Mouse (Mus musculus): ENCODE measurements at regions not wholly inside any gene's neighbourhood (a gene's known extent, or its start where the extent isn't known, plus 50 kb on each side); places are given as distances from the start of the nearest gene placed in this dataset.

DNA sequence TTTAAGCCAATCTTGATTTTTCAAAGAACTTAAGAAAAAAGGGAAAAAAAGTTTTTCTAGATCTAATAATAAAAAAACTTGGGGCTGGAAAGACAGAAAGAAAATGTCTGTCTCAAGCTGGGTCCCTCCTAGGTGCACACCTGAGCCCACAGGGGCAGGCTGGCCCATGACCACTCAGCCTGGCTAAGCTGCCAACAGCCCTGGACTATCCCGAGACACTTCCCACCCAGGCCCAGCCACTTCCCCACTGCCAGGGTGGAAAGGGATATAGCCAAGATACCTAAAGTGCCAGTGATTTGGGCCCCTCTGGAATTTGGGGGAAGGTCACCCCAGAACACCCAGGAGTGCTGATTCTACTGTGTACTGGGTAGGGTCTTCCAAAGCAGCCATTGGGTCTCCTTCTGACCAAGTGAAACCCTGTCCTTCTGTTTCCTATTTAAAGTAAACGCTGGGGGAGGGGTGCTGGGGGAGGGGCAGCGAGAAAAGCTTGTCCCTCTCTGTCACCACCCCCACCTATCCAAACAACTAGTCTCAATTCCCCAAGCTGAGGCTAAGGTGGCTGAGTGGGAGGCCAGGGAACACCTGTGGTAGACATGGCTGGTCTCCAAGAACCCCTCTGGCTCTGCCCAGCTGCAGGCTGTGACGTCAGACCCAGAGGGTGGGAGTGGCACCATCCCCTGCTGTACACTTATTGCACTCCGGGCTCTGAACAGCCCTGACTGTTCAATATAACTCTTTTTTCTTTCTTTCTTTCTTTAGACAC lies 62.6 kb downstream of the Mcfd2 start:
- no peak overlapping the region for H3K9ac ChIP-seq (replicated peaks)
- no peaks in the 10 kb centered on the region for H3K36me3 ChIP-seq
- no peak overlapping the region for H3K4me2 ChIP-seq
- H3K9me3 ChIP-seq: no peaks in the 10 kb centered on the region
- no peak overlapping the region for H3K4me3 ChIP-seq (replicated peaks)
- 27% methylated on average over 5 of the region's 5 CpGs for WGBS
- peak; percentile 73; the same call in 1 of the 2 replicates for ATAC-seq (ENCODE audit: insufficient number of reproducible peaks, insufficient read depth, low FRiP score, low TSS enrichment, low read depth)
- peaks cover 46% of the 10 kb centered on the region for H3K4me1 ChIP-seq (replicated peaks)
- H3K27me3 ChIP-seq: no peaks in the 10 kb centered on the region
- peak overlapping the region; percentile 32 for H3K27ac ChIP-seq

DNA sequence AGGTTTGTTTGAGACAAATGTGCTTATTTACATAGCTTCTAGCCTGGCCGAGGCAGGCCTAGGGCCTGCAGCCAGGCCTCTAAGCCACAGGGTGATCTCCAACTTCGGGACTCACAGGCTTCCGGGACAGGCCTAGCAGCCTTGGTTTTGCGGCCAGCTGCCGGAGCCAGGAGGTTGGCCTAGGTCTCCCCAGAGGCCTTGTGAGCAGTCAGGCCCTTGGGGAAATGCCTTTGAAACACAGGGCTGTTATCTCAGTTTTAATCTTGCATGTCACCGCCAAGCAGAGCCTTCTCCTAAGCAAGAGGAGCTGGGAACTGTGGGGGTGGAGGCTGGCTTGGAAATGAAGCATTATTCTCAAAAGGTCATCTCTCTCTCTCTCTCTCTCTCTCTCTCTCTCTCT lies 63.2 kb downstream of the Mcfd2 start:
- no peak overlapping the region for H3K4me2 ChIP-seq
- peaks cover 49% of the 10 kb centered on the region for H3K4me1 ChIP-seq (replicated peaks)
- peak overlapping the region; percentile 68 for H3K27ac ChIP-seq
- no peaks in the 10 kb centered on the region for H3K9me3 ChIP-seq
- WGBS: 35% methylated on average over 6 of the region's 6 CpGs
- H3K4me3 ChIP-seq (replicated peaks): no peak overlapping the region
- no peaks in the 10 kb centered on the region for H3K27me3 ChIP-seq
- H3K36me3 ChIP-seq: no peaks in the 10 kb centered on the region
- no peak overlapping the region for H3K9ac ChIP-seq (replicated peaks)
- ATAC-seq (ENCODE audit: insufficient number of reproducible peaks, insufficient read depth, low FRiP score, low TSS enrichment, low read depth): no peak

GRCm38 (mm10) chr17:87200721-87201242 lies 65.0 kb downstream of the Mcfd2 start:
- Histone ChIP-seq H3K9ac (replicated peaks) (no peak overlapping the region), H3K4me3 (replicated peaks) (no peak overlapping the region), H3K36me3 (no peaks in the 10 kb centered on the region), H3K4me2 (no peak overlapping the region), H3K27me3 (no peaks in the 10 kb centered on the region), H3K9me3 (no peaks in the 10 kb centered on the region), H3K4me1 (replicated peaks) (peaks cover 49% of the 10 kb centered on the region), H3K27ac (peak overlapping the region; percentile 83)
- WGBS: 66% methylated on average over 3 of the region's 3 CpGs
- ATAC-seq (ENCODE audit: insufficient number of reproducible peaks, insufficient read depth, low FRiP score, low TSS enrichment, low read depth): 0 out of 2 replicates have a peak, but pooled peaks have one; percentile 22

DNA sequence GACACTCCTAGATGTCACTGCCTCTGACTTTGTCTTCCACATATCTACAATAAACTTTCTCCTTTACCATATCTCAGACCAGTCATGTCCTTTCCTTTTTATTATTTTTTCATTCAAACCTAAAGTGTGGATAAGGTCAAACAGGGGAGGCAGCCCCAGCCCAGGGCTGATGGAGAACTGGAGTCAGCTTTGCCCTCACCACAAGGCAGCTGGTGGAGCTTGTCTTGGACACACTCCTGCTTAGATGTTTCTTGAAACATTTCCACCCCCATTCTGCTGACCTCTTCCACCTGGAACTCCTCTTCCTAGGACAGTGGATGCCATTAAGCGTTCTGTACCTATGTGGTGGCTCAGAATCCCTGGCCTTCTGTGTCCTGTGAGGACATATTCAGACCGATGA lies 65.6 kb downstream of the Mcfd2 start:
- peak overlapping the region; percentile 83 for H3K27ac ChIP-seq
- no peak for ATAC-seq (ENCODE audit: insufficient number of reproducible peaks, insufficient read depth, low FRiP score, low TSS enrichment, low read depth)
- WGBS: 89% methylated on average over 2 of the region's 2 CpGs

DNA sequence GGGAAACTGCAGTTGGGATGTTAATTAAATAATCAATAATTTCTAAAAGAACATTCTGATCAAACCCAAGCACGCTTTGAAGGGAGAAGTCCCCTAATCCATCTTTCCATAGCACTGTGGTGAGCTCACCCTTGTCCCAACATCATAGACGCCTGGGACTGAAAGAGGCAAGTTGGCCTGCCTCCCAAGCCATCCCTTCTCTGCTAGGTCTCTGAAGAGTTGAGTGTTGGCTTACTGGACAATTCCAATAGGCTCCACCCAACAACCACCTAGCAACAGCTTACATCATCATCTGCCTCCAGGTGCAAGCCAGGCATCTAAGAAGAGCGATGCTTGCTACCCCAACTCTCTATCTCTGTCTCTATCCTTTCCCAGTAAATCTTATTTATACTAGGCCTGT lies 66.6 kb downstream of the Mcfd2 start:
- no peak overlapping the region for H3K9ac ChIP-seq (replicated peaks)
- H3K9me3 ChIP-seq: no peaks in the 10 kb centered on the region
- no peak for ATAC-seq (ENCODE audit: insufficient number of reproducible peaks, insufficient read depth, low FRiP score, low TSS enrichment, low read depth)
- H3K4me2 ChIP-seq: no peak overlapping the region
- H3K4me3 ChIP-seq (replicated peaks): no peak overlapping the region
- no peaks in the 10 kb centered on the region for H3K36me3 ChIP-seq
- H3K4me1 ChIP-seq (replicated peaks): peaks cover 48% of the 10 kb centered on the region
- H3K27ac ChIP-seq: no peak overlapping the region
- WGBS: 91% methylated on average over 3 of the region's 3 CpGs
- no peaks in the 10 kb centered on the region for H3K27me3 ChIP-seq

More for the DNA sequence above, 65.6 kb downstream of the Mcfd2 start:
- no peak overlapping the region for H3K9ac ChIP-seq (replicated peaks)
- no peaks in the 10 kb centered on the region for H3K36me3 ChIP-seq
- no peaks in the 10 kb centered on the region for H3K27me3 ChIP-seq
- no peak overlapping the region for H3K4me2 ChIP-seq
- H3K4me3 ChIP-seq (replicated peaks): no peak overlapping the region
- peaks cover 49% of the 10 kb centered on the region for H3K4me1 ChIP-seq (replicated peaks)
- no peaks in the 10 kb centered on the region for H3K9me3 ChIP-seq

GRCm38 (mm10) chr17:87197434-87197833 lies 68.3 kb downstream of the Mcfd2 start:
- H3K4me1 ChIP-seq (replicated peaks): peaks cover 43% of the 10 kb centered on the region
- no peaks in the 10 kb centered on the region for H3K27me3 ChIP-seq
- 95% methylated on average over 4 of the region's 4 CpGs for WGBS
- H3K36me3 ChIP-seq: no peaks in the 10 kb centered on the region
- no peak overlapping the region for H3K9ac ChIP-seq (replicated peaks)
- ATAC-seq (ENCODE audit: insufficient number of reproducible peaks, insufficient read depth, low FRiP score, low TSS enrichment, low read depth): no peak
- no peak overlapping the region for H3K4me2 ChIP-seq
- H3K9me3 ChIP-seq: peaks cover 1% of the 10 kb centered on the region; the same call in 1 of the 2 replicates
- no peak overlapping the region for H3K27ac ChIP-seq
- H3K4me3 ChIP-seq (replicated peaks): no peak overlapping the region

DNA sequence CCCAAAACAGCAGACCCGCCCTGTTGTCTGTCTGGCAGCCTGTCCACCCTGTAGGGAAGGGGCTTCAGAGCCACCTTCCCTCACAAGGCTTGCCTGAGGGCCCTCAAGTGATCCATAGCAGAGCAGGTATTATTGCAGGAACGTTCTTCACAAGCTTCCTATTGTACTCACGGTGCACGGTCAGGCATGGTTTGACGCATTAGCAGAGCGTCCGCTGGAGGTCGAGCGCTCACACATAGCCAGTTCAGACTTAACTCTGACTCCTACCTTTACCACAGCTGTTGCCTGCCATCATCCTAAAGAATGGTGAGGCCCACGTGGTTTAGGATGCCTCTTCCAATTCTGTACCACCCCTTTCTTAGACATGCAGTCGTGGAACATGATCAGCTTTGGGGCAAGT lies 71.1 kb downstream of the Mcfd2 start:
- H3K4me3 ChIP-seq (replicated peaks): no peak overlapping the region
- WGBS: 72% methylated on average over 11 of the region's 11 CpGs
- no peak overlapping the region for H3K27ac ChIP-seq
- no peak overlapping the region for H3K9ac ChIP-seq (replicated peaks)
- no peak overlapping the region for H3K4me2 ChIP-seq
- peaks cover 24% of the 10 kb centered on the region for H3K4me1 ChIP-seq (replicated peaks)
- H3K9me3 ChIP-seq: peaks cover 8% of the 10 kb centered on the region; the same call in 1 of the 2 replicates
- H3K36me3 ChIP-seq: no peaks in the 10 kb centered on the region
- no peak for ATAC-seq (ENCODE audit: insufficient number of reproducible peaks, insufficient read depth, low FRiP score, low TSS enrichment, low read depth)
- H3K27me3 ChIP-seq: no peaks in the 10 kb centered on the region

DNA sequence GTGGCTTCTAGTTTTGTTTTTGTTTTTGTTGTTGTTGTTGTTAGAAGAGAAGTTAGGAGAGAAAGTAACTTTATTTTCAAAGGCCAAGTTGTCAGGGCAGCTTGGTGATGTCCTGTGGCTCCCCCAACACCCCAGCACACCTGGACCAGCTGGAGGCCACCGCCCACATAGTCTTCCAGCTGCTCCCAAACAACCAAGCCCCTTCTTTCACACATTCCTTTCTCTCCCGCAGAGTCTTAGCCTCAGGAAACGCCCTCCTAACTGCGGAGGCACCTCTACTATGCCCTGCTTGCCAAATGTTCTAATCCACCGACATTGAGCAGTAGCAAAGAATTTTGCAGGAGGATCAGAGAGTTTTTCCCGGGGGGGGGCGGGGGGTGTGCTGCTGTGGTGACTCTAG lies 72.3 kb downstream of the Mcfd2 start:
- no peak overlapping the region for H3K4me2 ChIP-seq
- no peak overlapping the region for H3K4me3 ChIP-seq (replicated peaks)
- WGBS: 14% methylated on average over 7 of the region's 7 CpGs
- no peak overlapping the region for H3K9ac ChIP-seq (replicated peaks)
- peaks cover 8% of the 10 kb centered on the region; the same call in 1 of the 2 replicates for H3K9me3 ChIP-seq
- H3K27ac ChIP-seq: no peak overlapping the region
- peaks cover 24% of the 10 kb centered on the region for H3K4me1 ChIP-seq (replicated peaks)
- H3K27me3 ChIP-seq: no peaks in the 10 kb centered on the region
- no peak for ATAC-seq (ENCODE audit: insufficient number of reproducible peaks, insufficient read depth, low FRiP score, low TSS enrichment, low read depth)
- no peaks in the 10 kb centered on the region for H3K36me3 ChIP-seq

DNA sequence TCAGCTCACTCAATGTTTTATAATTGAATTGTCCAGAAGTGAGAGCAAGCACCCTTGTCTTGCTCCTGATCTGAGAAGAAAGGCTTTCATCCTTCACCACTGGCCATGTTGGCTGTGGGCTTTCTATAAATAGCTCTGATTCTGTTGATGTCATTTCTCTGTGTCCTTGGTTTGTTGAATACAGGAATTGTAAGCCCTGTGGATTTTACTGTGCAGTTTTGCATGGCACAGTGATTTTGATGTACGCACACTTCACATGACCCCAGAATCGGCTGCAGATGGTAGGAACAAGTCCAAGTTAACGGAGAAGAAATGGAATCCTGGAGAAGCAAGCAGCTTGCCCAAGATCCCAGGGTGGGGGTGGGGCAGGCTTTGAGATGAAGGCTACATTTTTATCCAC lies 76.1 kb downstream of the Mcfd2 start:
- Histone ChIP-seq H3K4me2 (no peak overlapping the region), H3K36me3 (no peaks in the 10 kb centered on the region), H3K4me1 (replicated peaks) (peaks cover 39% of the 10 kb centered on the region), H3K9me3 (peaks cover 8% of the 10 kb centered on the region; the same call in 1 of the 2 replicates), H3K27ac (no peak overlapping the region), H3K4me3 (replicated peaks) (no peak overlapping the region), H3K9ac (replicated peaks) (no peak overlapping the region), H3K27me3 (peaks cover 4% of the 10 kb centered on the region; the same call in 1 of the 2 replicates)
- 67% methylated on average over 3 of the region's 3 CpGs for WGBS
- no peak for ATAC-seq (ENCODE audit: insufficient number of reproducible peaks, insufficient read depth, low FRiP score, low TSS enrichment, low read depth)

Measured in limb, embryonic 12.5 days (tissue).